ENCODE assay signal across 9 mouse cellular contexts in genomic region chr17:80059731-80060130, GRCm38 (mm10). TPM values are rescaled to one million over a fixed set of nuclear protein-coding genes. Genes with fewer than 3 reads are reported as not detected.
DNase-seq lines count a peak whose midpoint lies in the region; ATAC-seq lines count a peak whose summit lies in the region.
"Had no signal": no experiment of that assay in that cellular context is flagged by ENCODE, and none has a peak within 500 bp of the region (broad histone marks: within the 10 kb centered on the region; RNA-seq: fewer than 3 reads in every experiment).

No protein-coding gene starts in this region.

- H3K27ac ChIP-seq in kidney, embryonic 15.5 days: no peak overlapping the region
- H3K27ac ChIP-seq in embryonic facial prominence, embryonic 15.5 days (replicated peaks): no peak overlapping the region
- no peak overlapping the region for H3K27ac ChIP-seq in intestine, embryonic 15.5 days
- no peak overlapping the region for H3K27ac ChIP-seq in midbrain, embryonic 16.5 days (ENCODE audit: low read length)

- H3K9ac ChIP-seq in kidney, embryonic 15.5 days: no peak overlapping the region
- no peak overlapping the region for H3K9ac ChIP-seq in embryonic facial prominence, embryonic 15.5 days
- no peak overlapping the region for H3K9ac ChIP-seq in intestine, embryonic 15.5 days
- no peak overlapping the region for H3K9ac ChIP-seq in midbrain, embryonic 16.5 days (ENCODE audit: low read depth, low read length)

- H3K36me3 ChIP-seq in kidney, embryonic 15.5 days: peaks cover 4% of the 10 kb centered on the region; the same call in 1 of the 2 replicates
- H3K36me3 ChIP-seq in embryonic facial prominence, embryonic 15.5 days: no peaks in the 10 kb centered on the region
- no peaks in the 10 kb centered on the region for H3K36me3 ChIP-seq in intestine, embryonic 15.5 days
- no peaks in the 10 kb centered on the region for H3K36me3 ChIP-seq in midbrain, embryonic 16.5 days (ENCODE audit: control insufficient read depth, insufficient read depth, low read length)

- ATAC-seq in kidney, embryonic 15.5 days (replicated peaks; ENCODE audit: low FRiP score): no peak
- ATAC-seq in embryonic facial prominence, embryonic 15.5 days (ENCODE audit: insufficient number of reproducible peaks, low FRiP score, low TSS enrichment, low read depth): no peak
- no peak for ATAC-seq in intestine, embryonic 15.5 days
- no peak for ATAC-seq in midbrain, embryonic 16.5 days
- ATAC-seq in activated CD4-positive, CD25-positive, alpha-beta regulatory T cell, adult 4 months: no peak

- DNase-seq in kidney, postnatal 10 days: no peak
- DNase-seq in right cerebral cortex, postnatal 10 days (ENCODE audit: low spot score in 2 of 2): no peak
- DNase-seq in kidney, postnatal 25 days: no peak
- DNase-seq: right cerebral cortex, postnatal 4 days had no signal

- no peaks in the 10 kb centered on the region for H3K27me3 ChIP-seq in kidney, embryonic 15.5 days
- H3K27me3 ChIP-seq in embryonic facial prominence, embryonic 15.5 days: no peaks in the 10 kb centered on the region
- H3K27me3 ChIP-seq in intestine, embryonic 15.5 days (replicated peaks): no peaks in the 10 kb centered on the region
- no peaks in the 10 kb centered on the region for H3K27me3 ChIP-seq in midbrain, embryonic 16.5 days (ENCODE audit: control insufficient read depth, insufficient read depth, low read depth, low read length)

- no peaks in the 10 kb centered on the region for H3K9me3 ChIP-seq in kidney, embryonic 15.5 days (replicated peaks)
- H3K9me3 ChIP-seq in embryonic facial prominence, embryonic 15.5 days (replicated peaks): no peaks in the 10 kb centered on the region
- H3K9me3 ChIP-seq in intestine, embryonic 15.5 days: no peaks in the 10 kb centered on the region
- no peaks in the 10 kb centered on the region for H3K9me3 ChIP-seq in midbrain, embryonic 16.5 days (replicated peaks; ENCODE audit: control insufficient read depth, low read length, poor library complexity, severe bottlenecking)

- peak overlapping the region; percentile 59 for H3K4me2 ChIP-seq in kidney, embryonic 15.5 days
- peak overlapping the region; percentile 83 for H3K4me2 ChIP-seq in embryonic facial prominence, embryonic 15.5 days (replicated peaks)
- peak overlapping the region; percentile 67 for H3K4me2 ChIP-seq in intestine, embryonic 15.5 days (replicated peaks)
- peak overlapping the region; percentile 71 for H3K4me2 ChIP-seq in midbrain, embryonic 16.5 days (ENCODE audit: low read length)

- H3K4me3 ChIP-seq in kidney, embryonic 15.5 days (replicated peaks): peak overlapping the region; percentile 90
- H3K4me3 ChIP-seq in embryonic facial prominence, embryonic 15.5 days (replicated peaks): peak overlapping the region; percentile 94
- H3K4me3 ChIP-seq in intestine, embryonic 15.5 days (replicated peaks): 0 out of 2 replicates have a peak overlapping the region, but pooled peaks have one; percentile 78
- peak overlapping the region; percentile 93 for H3K4me3 ChIP-seq in midbrain, embryonic 16.5 days (ENCODE audit: low read depth, low read length)

- H3K4me1 ChIP-seq in kidney, embryonic 15.5 days: peaks cover 25% of the 10 kb centered on the region; the same call in 1 of the 2 replicates
- H3K4me1 ChIP-seq in embryonic facial prominence, embryonic 15.5 days: peaks cover 18% of the 10 kb centered on the region
- peaks cover 2% of the 10 kb centered on the region; the same call in 1 of the 2 replicates for H3K4me1 ChIP-seq in intestine, embryonic 15.5 days (replicated peaks)
- peaks cover 33% of the 10 kb centered on the region for H3K4me1 ChIP-seq in midbrain, embryonic 16.5 days (ENCODE audit: control insufficient read depth, insufficient read depth, low read length)

- 3% methylated on average over 1 of the region's 1 CpGs for WGBS in kidney, embryonic 15.5 days
- 10% methylated on average over 1 of the region's 1 CpGs for WGBS in embryonic facial prominence, embryonic 15.5 days
- 11% methylated on average over 1 of the region's 1 CpGs for whole genome bisulfite sequencing in intestine, embryonic 15.5 days
- WGBS in midbrain, embryonic 16.5 days: 4% methylated on average over 1 of the region's 1 CpGs

RNA-seq across cellular contexts. Expression of gene Hnrnpll, which starts 2.4 kb away (rescaled TPM):
- polyA plus RNA-seq in kidney, embryonic 15.5 days (2015; fragmentation: Nextera tagmentation; extraction: Ambion mirVana): 65.5 and 67.1 TPM in 2 replicates
- polyA plus RNA-seq in embryonic facial prominence, embryonic 15.5 days (2015; fragmentation: Nextera tagmentation; extraction: Ambion mirVana): 54.9 and 59.8 TPM in 2 replicates
- polyA plus RNA-seq in intestine, embryonic 15.5 days (2015; fragmentation: Nextera tagmentation; extraction: Ambion mirVana): 50.0 and 56.5 TPM in 2 replicates
- 53.9 and 59.2 TPM in 2 replicates for polyA plus RNA-seq in midbrain, embryonic 16.5 days (2015; fragmentation: Nextera tagmentation; extraction: Ambion mirVana)
- polyA plus RNA-seq in activated CD4-positive, CD25-positive, alpha-beta regulatory T cell, adult 4 months (2017; shearing (Covaris generic)): 10 to 100 TPM; 22.2 to 32.4 TPM
